Mouse (Mus musculus) frontal cortex, adult 2 months (tissue): ENCODE results near the gene Pisd. TPM values are rescaled to one million over a fixed set of nuclear protein-coding genes. Genes with fewer than 3 reads are reported as not detected.
"Not testable (repeated sequence)": the region's sequence is repeated elsewhere in the genome, so short reads cannot be mapped to it uniquely, and the experiment has no call there.

Source experiments
- DNase-seq, 2 experiments: peaks; one replicate each; pipeline ENCODE4 v3.0.0; 2022; ENCODE audit warnings: low spot score in 1 of 2; ENCODE audit errors: extremely low spot score in 1 of 2
- polyA plus RNA-seq: library from polyadenylated mRNA; depleted of rRNA; stranded (reverse); fragments of >200 nt; gene quantifications from 2 replicates; pipeline ENCODE4 v1.2.3, GENCODE M21; 2012

The Pisd gene
- polyA plus RNA-seq, 1 experiment: 78.7 TPM

DNA sequence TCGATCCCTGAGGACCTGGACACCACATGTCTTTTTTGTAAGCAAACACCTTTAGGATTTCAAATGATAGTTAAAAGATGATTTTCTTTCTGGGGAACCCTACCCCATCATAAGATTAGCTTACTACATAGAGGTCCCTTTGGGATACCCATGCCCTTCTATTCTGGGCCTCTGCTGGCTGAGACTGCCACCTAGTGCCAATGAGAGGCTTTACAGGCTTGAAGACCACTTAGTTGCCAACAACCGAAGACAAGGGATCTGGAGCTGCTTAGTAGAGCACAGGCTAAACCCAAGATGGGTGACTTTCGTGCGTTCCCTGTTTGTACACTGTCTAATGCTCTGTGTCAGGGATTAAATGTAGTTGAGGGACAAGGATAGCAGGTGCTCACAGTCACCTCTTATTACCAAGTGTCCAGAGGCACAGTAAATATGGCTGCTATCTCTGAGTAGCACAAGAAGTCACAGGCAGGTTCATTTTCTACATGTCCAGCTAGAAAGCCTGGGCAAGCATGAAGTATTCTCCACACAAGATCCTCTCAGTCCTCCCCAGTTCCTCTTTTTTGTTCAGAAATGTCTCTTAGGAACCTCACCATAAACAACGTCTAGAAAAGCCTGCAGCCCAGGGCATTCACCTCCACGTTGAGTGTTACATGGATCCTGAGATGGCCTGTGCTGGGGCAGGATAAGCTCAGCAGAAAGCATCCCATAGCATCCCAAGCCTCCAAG lies 37.6 kb downstream of the Pisd start:
- peak; percentile 44 to 77 for DNase-seq

DNA sequence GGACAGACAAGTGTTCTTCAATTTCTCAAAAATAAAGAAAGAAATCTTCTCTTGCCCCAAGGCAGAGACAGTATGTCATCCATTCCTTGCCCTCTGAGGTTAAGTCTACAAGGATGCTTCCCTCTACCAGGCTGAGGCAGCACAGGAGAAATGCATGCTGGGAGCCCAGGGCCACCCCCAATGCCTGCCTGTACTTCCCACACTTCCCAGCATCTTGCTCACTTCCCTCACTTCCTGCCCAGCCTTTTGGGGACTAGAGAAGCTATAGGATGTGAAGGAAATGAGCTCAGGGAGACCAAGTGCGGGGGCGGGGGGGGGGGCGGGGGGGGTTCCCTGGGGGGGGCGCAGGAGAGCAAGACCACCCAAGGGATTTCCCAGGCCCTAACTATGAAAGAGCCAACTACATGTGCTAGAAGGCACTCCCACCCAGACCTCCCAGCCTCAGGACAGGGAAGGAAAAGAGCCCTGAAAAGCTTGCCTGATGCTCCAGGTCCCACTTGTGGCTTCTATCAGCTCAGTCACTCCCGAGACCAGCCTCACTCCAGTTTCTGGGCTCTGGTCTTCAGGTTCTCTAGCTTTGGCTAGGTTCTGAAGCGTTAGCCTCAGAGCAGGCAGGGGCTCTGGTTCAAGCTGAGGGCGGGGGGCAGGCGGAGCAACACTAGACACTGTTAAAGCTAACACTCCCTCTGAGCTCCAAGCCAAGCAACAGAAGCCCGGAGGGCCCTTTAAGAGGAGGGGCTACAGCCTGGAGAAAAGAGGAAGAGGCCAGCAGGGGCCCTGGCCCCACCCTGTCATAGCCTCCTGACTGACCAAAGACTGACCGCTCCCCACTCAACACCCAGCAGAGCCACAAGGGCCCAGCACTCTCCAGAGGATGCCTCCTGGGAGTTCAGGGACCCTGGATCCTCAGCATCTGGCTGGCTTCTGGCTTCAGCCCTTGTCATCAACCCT lies 39.5 kb downstream of the Pisd start:
- peak; percentile 46 to 67 for DNase-seq

DNA sequence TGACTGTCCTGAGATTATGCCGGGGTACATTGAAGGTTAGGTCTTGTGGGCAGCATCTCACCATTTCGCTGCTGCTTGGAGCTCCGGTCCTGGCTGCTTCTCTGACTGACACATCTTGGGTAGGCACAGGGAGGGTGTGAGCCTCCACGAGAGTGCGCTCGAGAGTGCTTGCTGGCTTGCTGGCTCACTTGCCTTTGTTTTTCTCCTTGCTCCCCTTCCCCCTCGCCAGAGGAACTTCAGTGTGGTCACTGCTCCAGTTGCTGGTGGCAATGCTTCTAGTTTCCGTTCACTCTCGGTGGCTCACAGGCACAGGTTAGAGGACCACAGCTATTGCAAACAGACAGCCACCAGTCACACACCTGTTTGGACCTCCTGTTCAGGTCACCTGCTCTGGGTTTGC lies 43.3 kb downstream of the Pisd start:
- DNase-seq: peak; percentile 79 to 90

DNA sequence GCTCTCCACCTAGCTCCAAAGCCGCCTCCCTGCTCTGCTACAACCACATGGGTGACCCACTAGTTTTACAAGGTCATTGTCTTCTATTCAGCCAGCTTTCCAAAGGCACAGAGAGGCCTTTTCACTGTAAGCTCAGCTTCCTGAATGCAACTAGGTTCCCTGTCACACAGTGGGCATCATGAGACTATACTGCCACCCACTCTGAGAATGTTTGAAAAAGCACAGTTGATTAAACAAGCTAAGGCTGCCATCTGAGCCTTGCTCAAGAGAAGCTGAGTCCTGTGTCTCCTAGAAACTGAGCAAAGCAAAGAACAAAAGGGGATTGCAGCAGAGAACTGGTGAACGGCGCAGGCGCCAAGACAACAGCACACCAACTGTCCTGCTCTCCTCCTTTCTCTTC lies 44.1 kb downstream of the Pisd start:
- DNase-seq: peak; percentile 63 to 74

DNA sequence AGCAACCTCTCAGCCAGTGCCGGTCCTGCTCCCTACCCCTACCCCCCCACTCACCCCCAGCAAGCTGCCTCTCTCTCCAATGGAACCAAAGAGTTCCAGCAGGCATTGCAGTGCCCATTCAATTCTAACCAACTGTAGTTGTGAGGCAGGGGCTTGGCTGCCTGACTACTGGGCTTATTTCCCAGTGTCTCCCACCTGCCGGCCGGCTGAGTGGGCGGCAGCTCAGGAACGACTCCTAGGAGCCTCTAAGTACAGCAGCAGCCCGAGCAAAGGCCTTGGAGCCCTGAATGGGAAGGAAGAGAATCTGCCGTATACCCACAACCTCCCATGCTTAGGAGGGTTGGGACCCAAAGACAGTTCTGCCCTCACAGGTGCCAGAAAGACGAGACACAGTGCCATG lies 44.6 kb downstream of the Pisd start:
- DNase-seq: not testable (repeated sequence)

DNA sequence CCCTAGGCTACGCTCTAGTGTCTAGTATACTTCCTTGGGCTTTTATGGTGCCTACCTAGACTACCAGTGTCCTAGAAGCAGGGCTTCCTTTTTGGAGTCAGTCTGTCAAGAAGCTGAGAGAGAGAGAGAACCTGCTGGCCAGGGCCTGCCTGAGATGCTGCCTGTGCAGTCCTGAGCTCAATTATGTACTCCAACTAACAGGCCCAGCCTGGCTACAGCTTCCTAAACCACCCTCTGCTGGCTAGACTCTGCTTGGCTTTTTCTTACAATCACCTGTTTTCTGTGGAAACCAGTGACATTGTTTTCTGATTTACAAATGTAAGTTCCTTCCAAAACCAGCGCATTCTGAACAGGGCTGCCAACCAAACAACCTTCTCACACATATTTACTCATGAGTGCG lies 45.3 kb downstream of the Pisd start:
- no peak for DNase-seq

DNA sequence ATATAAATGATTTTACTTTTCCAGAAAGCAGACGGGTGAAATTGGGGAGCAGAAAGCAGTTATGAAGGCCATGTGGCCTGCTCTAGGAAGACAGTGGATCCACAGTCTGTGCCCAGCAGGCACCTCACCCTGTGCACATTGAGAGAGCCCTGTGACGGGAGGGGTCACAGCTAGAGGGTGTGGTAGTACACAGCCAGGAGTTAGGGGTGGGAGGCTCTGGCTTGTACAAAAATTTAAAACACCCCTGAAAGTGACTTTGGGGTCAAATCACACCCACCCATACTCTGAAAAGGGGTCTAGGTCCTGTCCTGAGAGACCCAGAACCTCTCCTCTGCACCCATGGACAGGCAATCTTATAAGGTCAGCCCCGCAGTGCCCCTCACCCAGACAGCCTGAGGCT lies 48.7 kb downstream of the Pisd start:
- DNase-seq: not testable (repeated sequence)

DNA sequence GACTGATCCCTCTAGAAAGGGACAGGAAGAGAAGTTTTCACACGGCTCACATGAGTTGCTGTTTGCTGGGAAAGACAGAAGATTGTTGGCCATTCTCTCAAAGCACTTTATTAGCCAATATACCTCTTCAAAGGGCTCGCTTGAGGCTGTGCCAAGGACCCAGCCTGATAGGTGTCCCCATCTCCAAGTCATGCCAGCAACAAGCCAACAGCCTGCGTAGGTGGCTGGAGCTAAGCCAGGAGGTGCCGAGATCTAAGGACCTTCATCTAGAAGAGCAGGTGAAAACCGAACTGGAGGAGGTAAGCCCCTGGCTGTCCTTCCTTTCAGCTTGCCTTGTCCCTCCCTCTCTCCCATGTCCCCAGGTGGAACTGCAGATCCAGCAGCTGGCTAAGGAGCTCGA lies 49.7 kb downstream of the Pisd start:
- no peak for DNase-seq

DNA sequence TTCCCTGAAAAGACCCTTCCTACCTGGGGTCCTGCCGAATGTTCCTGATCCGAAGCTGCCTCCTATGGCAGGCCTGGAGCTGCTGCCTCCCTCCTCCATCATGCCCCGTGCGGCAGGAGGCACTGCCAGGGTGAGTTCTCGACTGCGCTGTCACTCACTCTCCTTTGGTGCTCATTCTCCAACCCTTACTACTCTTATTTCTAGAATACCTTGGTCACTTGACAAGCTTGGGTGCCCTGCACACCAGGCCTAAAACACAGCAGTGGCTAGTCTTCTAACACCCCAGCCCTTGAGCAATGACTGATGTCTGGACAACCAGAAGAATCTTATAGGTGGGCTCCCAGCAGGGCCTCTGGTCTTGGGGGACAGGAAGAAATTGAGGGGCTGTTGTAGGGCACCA lies 51.6 kb downstream of the Pisd start:
- not testable (repeated sequence) for DNase-seq

DNA sequence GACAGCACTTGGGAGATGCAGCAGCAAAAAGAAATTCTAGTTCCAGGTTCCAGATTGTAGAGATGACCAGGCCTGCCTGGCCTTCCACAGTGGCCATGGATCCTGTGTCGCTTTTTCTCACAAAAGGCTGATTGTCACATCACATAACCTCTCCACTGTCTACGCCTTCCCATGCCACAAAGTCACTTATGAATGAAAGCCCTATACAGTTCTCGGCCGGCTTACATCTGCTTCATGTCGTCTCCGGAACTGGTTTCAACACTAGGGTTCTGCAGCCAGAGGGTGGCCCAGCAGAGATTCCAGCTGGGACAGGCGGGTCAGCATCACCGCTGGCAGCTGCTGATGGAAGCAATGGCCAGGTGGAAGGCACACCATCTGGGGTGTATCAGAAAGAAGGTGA lies 56.6 kb downstream of the Pisd start:
- DNase-seq: no peak

DNA sequence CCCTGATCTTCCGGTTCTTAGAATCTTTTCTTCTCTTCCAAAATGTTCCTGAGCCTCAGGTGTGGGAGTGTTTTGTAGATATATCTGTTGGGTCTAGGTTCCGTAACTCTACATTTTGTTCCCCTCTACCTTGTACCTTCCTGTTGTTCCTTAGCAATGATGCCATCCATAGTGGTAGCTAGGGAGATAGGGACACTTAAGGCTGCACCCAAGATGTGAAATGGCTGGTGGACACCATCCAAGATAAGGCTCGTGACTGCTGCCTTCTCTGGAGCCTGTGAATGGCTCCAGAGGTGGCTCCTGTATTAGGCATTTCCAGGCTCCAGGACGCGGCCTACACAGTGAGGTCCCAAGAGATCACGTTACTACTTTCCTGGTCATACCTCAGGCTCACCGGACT lies 57.1 kb downstream of the Pisd start:
- no peak for DNase-seq

DNA sequence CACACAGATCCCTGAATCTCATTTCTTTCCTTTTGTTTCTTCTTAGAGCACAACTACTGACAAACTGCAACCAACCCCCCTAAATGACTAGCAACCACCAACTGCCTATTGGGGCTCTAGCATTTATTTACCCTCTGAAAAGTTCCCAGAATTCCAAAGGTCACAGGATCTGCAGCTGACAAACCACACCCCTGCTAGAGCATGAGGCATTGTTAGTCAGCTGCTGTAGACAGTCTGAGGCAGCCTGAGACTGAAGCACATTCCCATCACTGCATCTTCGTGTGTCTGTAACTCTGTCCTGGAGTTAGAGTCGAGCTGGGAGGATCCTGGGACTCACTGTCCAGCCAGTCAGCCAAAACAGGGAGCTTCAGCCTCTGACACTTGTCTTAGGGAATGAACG lies 60.0 kb downstream of the Pisd start:
- DNase-seq: not testable (repeated sequence)

DNA sequence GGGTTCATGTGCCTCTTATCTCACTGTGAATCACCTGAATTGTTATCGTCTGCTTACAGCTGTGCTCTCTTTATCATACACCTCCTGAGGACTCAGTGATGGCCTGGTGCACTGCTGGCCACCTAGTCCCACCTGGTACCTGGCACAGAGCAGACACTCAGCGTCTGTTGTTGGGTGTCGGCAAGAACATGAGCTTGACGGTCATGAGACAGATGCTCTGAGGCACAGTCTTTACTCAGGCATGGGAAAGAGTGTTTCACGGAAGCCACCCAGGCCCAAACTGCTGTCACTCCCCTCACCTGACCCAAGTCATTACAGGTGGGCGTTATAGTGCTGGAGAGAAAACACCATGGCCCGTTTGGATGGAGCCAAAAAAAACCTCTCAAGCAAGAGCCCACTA lies 61.5 kb downstream of the Pisd start:
- DNase-seq: no peak

DNA sequence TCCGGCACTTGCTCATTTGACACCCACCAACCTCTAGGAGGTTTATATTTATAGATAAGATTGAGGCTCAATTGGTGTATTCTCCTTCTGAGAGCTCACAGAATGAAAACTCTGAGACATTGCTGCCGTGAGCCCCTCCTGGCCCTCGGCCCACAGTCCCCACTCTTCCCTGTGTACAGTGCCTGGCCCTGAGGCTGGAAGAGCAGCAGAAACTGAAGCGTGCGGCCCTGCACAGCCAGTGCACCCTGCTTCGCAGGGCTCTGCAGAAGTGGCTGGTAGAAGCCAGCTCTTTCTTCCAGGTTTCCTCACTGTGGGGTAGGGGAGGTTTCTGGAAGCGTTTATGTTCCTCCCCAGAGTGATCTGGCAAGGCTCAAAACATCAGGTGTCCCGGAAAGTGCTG lies 62.7 kb downstream of the Pisd start:
- DNase-seq: not testable (repeated sequence)

DNA sequence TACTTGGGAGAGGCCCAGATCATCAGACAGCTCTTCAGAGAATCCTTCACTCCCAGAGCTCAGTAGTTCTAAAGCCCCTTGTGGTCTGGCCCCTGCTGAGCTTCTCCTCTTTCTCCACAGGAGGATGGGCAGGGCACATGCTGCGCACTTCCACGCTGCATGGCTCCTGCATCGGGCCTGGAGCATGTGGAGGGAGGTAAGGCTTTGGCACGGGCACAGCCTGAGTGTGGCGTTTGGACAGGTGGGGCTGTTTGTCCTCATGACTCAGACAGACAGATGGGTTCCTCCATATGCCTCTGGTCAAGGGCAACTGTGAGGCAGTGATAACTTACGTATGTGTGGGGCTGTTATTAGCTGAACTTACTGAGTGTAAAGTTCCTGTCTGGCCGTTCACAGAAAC lies 63.2 kb downstream of the Pisd start:
- no peak for DNase-seq

DNA sequence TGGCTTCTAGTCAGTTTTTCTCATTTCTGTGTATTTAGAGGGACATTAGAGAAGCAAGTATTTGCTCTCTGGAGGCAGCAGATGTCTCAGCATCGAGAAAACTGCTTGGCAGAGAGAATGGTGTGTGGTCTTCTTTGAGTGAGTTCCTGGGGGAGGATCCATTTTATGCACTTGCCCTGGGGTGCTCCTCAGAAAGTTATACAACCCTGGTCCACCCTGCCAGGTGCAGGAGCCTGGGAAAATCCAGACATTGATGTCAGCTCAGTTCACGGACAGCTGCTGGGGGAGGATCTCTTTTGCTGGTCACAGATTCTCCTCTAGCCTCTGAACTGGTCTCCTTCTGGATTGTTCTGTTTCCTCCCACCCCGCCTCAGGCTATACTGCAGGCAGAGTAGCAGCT lies 64.1 kb downstream of the Pisd start:
- DNase-seq: no peak

DNA sequence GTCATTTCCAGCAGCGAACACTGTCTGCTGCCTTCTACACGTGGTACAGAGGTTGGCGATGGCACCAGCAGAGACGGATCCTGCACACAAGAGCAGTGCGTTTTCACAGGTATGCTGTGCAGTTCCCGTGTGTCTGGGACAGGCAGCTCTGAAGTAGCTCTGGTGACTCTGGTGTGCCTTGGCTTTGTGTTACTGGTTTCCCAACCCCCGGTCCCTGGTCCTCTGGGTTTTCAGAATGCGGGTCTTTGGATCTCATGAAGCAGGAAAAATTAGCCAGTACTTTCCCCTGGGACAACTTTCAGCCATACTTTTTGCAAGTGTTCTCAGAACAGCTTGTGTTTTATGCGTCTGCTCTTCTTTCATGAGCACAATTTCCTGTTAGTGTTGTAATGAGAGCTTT lies 65.0 kb downstream of the Pisd start:
- DNase-seq: no peak

DNA sequence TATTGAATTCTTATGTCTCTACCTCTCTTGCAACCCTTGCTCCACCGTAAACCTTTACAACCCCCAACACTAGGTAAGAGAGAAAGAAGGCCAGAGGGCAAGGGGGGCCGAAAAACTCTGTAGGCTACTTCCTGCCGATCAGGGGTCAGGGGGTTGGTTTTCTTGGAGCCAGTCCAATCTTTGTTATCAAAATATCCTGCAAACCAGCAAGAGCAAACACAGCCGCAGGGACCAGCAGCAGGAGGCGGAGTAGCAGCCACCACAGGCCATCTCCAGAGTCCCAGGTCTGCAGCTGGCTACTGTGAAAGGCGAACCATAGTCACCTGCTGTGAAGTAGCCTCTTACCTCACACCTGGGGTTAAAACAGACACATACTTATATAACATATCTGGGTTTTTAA lies 66.5 kb downstream of the Pisd start:
- no peak for DNase-seq

DNA sequence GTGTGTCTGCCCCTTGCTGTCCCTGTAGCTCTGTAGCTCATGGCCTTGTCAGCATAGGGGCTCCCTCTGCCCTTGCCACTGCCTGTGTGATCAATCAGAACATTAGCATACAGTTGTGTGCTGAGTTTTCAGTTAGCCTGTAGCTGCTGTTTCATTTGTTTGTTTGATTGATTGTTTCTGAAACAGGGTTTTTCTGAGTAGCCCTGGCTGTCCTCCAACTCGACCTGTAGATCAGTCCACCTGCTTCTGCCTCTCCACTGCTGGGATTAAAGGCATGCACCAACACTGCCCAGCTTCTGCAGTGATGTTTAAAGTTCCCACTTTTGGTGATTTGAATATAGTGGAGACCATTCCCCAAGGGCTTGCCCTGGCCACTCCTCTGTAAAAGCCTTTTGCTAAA lies 67.7 kb downstream of the Pisd start:
- DNase-seq: no peak

DNA sequence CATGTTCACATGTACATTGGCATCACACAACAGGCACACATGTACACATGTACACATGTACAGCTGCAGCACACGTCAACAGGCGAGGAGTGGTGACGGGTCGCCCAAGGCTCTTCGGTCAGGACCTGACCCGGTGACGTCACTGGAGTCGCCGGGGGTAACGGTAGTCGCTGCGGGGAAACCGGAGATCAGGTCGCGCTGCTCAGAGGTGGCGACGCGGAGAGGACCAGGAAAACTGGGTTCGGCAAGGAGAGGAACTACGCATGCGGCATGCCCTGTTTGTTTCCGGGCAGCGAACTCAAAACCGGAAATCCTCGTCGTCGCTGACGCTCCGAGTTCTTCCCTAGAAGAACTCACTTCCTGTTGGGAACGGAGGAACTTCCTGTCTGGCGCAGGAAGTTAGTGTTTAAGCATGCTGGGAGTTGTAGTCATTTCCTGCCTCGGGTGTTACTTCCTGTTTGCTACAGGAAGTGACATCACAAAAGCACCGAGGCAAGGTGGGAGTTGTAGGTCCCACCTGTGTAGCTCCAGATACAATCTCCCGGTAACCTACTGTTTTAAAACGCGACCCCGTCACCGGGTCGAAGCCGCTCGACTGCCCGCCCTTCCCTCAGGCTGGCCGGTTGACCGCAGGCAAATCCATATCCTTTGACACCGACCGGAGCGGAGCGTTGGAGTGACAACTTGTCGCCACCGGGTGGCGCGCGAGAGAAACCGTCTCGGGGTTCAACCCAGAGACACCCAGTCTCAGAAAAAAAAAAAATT lies 71.6 kb downstream of the Pisd start:
- peak; percentile 91 to 94 for DNase-seq

DNA sequence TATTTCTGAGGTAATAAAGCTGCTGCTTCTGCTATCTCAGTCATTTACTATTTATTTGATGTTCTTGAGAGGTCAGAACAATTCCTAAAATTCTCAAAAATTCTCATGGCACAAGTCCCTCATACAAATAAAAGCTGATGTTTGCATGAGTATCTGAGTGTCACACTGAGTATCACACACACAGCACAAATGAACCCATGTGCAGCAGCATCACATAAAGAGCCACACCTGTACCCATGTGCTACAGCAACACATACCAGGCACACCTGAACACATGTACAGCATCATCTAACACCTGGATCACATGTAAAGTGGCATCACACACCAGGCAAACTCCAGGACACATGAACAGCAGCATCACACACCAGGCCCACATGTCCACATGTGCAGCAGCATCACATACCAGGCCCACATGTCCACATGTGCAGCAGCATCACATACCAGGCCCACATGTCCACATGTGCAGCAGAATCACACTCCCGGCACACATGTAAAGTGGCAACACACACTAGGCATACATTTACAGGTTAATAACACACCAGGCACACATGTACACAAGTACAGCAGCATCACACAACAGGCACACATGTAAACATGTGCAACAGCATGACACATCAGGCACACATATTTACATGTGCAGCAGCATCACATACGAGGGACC lies 72.3 kb downstream of the Pisd start:
- no peak for DNase-seq
